Mouse (Mus musculus): ENCODE measurements around the gene Plod3.
A peak's percentile ranks its signal among the peaks of the same experiment; 100 is the strongest.

Gene Plod3

DNA sequence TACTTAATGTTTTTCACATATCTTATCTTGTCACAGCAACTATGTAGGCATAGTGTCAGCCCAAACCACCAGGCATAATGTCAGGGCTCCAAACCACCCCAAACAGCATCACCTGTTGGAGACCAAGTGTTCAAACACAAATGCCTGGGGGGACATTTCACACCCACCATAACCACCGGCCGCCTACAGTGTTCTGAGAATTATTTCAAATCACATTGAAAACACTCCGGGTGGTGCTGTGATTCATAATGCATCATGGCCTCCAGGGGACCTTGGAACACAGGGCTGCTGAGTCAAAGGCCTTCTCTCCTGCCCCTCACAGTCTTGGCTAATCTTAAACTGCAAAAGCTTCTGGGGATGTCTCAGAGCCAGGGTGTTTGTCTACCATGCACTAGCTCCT is 29.1 kb downstream of the Plod3 start:
- no peak for DNase-seq (ENCODE audit: extremely low read depth, low read depth, low spot score)

DNA sequence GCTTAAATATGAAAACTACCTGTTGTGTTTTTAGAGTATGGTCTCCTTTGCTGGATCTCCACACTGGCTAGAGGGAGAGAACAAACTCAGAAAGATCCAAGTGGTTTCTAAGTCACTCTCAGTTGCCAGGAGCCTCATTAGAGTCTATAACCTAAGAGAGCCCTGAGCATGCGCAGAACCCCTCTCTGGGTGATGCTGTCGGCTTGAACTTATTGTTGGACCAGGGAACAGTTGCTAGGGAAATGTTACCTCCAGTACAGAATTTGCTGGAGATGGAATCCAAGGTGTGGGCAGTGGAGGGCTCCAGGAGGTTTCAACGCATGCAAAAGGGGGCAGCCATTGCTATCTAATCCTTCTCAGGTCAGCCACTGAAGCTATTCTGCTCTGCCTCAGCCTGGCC is 37.5 kb downstream of the Plod3 start:
- DNase-seq (ENCODE audit: extremely low read depth, low read depth, low spot score) = no peak

DNA sequence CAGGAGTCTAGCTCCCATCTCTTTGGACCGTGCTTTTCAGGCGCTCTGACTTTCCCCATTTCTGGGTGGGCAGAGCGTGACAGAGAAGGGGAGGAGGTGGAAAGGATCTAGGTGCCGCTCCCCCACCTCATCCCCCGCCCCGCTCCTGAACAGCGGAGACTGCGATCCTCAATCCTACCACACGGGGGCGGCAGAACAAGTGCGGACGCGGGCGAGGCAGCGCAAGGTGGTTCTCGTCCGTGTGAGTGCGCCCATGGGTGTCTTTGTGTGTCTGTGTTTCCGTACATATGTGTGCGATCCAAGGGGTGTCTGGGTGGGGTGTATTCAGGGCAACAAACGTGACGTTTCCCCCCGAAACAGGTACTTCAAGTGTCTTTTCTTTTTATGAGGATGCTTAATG is 38.3 kb downstream of the Plod3 start:
- no peak for DNase-seq (ENCODE audit: extremely low read depth, low read depth, low spot score)

DNA sequence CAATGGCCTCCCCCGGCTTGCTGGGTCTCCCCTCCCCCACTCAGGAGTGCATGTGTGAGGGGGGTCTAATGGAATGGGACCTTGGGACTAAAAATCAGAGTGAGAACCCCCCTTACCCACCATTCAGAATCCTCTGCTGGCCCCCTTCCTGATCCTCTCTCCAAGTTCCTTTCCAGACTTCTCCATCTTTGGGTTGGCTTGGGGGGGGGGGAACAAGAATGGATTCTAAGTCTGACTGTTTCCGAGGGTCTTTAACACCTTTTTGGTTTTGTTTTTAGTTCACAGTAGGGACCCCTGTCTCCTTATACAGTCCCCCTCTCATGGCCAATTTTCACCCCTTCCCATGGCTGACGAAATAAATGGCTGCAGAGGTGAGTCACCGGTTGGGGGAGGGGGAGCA is 39.3 kb downstream of the Plod3 start, which contains the start of gene Vgf:
TSS of gene Vgf (plus strand) at position 301 of the 400 bp plus-strand sequence.
- DNase-seq (ENCODE audit: extremely low read depth, low read depth, low spot score) = no peak

DNA sequence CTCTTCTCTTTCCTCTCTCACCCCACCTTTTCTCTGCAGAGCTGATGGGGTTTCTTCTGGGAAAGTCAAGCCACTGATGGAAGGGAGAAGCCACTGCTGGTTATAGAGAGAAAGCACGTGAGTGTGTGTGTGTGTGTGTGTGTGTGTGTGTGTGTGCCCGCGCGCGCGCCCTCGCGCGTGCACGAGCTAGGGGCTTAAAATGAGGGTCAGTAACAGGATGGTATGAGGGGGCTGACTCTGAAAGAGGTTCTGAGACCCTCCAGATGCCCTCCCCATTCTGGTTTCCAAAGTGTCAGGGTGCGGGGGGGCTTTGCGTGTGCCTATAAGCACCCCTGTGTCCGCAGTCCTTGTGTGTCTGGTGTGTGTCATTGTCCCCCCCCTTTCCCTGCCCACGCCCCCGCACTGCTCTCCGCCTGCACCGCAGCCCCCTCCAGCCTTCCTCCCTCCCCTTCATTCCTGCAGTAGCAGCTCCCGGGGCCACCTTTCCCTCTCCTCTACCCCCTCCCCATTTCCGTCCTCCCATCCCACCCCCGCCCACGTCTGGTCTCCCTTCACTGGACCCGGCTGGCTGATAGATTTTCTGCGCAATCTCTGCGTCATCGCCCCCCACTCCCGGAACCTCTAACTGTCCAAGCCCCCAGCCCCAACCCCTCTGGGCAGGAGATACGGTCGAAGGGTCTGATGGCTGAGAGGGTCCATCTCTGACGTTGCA is 41.9 kb downstream of the Plod3 start:
- DNase-seq (ENCODE audit: extremely low read depth, low read depth, low spot score) = no peak

DNA sequence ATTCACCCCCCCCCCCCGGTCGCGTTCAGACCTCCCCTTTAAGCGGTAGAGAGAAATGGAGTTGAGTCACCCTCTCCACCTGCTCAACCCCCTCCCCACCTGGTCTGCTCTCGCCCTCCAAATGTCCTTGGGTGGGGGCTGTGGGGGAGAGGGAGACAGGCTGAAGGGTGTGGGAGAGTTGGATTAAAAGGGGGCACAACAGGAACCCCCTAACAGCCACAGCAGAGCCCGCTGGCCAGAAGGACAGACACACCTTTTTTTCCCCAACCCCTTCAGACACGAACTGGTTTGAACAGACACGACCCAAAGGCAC is 42.4 kb downstream of the Plod3 start:
- no peak for DNase-seq (ENCODE audit: extremely low read depth, low read depth, low spot score)

DNA sequence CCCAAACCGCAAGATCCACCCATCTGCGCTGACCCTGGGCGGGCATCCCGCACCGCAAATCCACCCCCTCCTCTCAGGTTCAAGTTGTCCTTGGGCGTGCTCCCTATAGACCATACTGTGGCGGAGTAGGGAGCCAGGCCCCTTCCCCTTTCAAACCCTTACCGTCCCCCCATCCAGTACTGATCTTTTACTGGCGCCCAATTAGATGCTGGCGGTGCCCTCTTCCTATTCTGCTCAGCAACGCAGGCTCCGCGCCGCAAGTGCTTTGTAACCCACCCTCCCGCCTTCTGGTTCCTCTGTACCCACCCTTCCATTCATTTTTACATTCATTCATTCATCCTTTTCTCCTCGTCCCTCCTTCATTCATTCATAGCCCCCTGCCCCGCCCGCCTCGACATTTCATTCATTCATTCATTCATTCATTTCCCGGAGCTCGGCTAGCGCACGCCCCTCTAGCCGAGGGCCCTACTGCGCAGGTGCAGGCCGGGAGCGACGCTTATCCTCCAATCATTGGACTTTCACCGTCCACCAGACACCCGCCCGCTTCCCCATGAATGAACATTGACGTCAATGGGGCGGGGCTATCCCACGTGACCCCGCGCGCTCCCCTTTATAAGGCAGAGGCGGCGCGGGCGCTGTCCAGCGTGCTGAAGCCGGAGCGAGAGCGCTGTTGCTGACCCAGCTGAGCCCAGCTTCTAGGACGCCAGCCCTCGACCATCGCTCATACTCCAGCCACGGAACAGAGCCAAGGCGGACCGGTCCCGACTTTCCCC is 43.0 kb downstream of the Plod3 start:
- no peak for DNase-seq (ENCODE audit: extremely low read depth, low read depth, low spot score)

DNA sequence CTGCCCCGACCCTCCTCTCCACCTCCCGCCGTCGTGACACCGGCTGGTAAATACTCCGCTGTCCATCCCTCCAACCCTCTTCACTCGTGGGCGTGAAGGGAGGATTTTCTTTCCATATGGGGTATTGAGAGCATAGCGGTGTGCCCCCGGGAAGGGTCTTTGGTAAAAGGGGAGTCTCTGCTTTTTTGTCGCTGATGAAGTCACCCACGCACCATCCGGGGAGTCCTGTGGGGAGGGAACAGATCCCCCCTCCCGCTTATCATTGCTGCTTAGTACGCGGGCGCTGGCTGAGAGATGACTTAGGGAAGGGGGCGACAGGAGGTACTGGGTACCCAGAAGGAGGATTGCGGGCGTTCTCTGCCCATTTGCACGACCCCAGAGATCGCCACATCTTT is 43.6 kb downstream of the Plod3 start:
- DNase-seq (ENCODE audit: extremely low read depth, low read depth, low spot score) = no peak

DNA sequence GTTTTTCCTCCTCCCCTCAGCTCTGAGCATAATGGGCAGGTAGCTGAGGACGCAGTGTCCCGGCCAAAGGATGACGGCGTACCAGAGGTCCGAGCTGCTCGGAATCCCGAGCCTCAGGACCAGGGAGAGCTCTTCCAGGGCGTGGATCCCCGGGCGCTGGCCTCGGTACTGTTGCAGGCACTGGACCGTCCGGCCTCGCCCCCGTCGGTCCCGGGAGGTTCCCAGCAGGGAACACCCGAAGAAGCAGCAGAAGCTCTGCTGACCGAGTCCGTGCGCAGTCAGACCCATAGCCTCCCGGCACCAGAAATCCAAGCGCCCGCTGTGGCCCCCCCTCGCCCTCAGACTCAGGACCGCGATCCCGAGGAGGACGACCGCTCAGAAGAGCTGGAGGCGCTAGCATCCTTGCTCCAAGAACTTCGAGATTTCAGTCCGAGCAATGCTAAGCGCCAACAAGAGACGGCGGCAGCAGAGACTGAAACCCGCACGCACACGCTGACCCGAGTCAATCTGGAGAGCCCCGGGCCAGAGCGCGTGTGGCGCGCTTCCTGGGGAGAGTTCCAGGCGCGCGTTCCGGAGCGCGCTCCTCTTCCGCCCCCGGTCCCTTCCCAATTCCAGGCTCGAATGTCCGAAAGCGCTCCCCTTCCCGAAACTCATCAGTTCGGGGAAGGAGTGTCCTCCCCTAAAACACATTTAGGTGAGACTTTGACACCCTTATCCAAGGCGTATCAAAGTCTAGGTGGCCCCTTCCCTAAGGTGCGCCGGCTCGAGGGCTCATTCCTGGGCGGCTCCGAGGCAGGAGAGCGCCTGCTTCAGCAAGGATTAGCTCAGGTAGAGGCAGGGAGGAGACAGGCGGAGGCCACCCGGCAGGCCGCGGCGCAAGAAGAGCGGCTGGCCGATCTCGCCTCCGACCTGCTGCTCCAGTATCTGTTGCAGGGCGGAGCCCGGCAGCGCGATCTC is 44.5 kb downstream of the Plod3 start:
- no peak for DNase-seq (ENCODE audit: extremely low read depth, low read depth, low spot score)

DNA sequence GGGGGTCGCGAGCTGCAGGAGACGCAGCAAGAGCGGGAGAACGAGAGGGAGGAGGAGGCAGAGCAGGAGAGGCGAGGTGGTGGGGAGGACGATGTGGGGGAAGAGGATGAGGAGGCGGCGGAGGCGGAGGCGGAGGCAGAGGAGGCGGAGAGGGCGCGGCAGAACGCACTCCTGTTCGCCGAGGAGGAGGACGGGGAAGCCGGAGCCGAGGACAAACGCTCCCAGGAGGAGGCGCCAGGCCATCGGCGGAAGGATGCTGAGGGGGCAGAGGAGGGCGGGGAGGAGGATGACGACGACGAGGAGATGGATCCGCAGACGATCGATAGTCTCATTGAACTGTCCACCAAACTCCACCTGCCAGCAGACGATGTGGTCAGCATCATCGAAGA is 45.2 kb downstream of the Plod3 start:
- DNase-seq (ENCODE audit: extremely low read depth, low read depth, low spot score) = no peak

DNA sequence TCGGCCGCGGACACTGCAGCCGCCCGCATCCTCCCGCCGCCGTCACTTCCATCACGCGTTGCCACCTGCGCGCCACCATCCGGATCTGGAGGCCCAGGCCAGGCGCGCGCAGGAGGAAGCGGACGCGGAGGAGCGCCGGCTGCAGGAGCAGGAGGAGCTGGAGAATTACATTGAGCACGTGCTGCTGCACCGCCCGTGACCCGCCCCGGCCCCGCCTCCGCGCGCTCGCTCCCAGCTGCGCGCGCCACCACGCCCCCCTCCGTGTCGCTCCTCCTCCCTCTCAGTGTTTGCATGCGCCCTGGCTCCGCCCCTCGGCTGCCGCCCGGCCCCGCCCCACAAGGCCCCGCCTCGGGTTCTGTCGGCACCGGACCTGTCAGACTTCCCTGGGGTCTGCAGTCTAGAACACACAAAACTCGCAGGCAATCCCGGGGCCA is 45.8 kb downstream of the Plod3 start:
- DNase-seq (ENCODE audit: extremely low read depth, low read depth, low spot score) = no peak

DNA sequence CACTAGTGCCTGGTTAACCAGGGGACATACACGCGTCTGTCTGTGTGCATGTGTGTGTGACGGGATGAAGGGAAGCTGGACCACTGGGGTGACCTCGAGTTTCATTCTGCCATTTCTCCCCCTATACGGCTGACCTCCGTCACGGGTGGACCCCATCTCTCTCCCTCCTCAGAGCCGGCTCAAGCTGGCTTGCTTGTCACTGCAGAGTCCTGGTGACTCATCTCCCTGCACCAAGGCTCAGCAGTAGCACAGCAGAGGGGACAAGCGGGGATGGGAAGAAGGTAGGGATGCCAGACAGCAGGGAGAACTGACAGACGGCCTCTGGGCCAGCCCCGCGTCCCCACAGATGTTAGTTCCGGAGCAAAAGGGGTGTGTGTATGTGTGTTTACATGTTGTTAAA is 49.4 kb downstream of the Plod3 start:
- DNase-seq (ENCODE audit: extremely low read depth, low read depth, low spot score) = no peak

DNA sequence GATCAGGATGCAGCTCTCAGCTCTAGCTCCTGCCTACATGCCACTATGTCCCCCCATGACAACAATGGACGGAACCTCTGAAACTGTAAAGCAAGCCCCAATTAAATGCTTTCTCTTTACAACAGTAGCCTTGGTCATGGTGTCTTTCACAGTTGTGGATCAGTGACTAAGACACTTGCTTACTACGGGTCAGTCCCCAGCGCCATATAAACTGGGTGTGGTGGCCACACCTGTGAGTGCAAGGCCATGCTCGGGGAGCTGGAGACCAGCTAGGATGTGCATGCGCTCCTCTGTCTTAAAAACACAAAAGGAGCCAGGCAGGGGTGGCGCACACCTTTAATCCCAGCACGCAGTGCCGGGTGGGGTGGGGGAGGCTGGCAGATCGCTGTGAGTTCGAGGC is 52.6 kb downstream of the Plod3 start:
- DNase-seq (ENCODE audit: extremely low read depth, low read depth, low spot score) = no peak

DNA sequence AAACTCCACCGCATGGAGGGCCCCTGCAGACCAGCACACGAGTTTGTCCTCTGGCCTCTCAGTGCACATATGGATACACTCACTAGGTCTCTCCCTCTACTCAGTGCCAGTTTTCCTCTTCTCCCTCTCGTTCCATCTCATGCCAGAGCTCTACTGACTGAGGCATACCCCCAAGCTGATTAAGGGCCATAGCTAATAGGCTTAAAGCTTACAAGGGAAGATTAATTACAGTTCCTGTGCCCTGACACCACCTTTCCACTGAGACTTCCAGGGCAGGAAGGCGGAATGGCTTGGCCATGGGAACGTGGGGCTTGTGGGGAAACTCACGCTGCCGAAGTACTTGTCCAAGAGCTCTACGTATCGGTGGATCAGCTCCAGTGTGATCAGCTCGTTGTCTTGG is 54.6 kb downstream of the Plod3 start:
- no peak for DNase-seq (ENCODE audit: extremely low read depth, low read depth, low spot score)

DNA sequence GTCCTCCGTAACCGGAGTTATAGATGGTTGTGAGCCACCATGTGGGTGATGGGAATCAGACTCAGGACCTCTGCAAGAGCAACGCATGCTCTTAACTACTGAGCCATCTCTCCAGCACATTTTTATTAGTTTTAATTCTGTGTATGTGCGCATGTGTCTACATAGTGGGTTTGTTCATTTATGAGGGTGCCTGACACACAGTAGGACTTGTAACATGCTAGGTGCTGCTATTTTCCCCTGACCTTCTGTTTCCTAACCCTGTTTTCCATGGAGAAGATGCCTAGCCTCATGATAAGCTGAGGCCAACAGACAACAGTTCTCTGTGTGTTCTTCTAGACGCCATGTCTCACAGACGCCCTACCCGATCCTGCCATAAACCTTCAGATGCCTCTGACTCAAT is 57.2 kb downstream of the Plod3 start:
- no peak for DNase-seq (ENCODE audit: extremely low read depth, low read depth, low spot score)

DNA sequence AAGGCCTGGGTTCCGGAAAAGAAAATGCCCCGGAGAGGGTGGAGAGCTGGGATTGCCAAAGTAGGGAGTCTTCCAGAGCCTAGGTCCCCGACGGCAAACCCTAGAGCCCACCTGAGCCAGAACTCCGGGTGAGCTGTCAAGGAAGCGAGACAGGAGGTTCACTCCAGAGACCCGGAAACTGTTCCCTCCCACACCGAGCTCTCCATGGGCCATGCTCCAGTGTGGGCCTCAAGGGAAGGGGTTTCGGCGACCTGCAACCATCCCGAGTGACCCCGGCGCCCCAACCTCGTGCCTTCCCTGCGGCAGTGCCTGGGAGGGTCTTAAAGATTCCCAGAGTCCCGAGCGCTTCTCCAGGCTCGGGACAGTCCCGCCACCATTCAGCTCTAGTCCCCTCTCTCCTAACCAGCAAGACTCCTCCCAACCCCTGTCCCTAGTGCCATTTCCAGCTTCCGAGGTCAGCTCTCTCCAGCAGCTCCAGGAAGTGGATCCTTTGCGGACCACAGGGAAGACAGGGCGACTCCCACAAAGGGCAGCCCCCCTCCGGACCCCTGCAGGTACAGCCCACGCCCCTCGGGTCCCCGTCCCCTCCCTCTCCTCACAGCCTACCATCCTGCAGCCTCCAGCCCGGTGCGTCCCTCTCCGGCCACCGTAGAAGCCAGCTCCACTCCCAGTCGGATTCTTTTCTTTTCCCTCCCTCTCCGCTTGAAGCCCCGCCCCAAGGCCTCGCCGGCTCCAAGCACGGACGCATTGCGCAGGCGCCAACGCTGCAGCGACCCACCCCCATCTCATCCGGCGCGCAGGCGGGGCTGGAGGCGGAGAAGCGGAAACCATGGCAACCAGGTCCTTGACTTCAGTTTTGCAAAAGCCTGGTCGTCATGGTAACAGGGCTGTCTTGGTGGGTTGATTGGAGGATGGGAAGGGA is 58.8 kb downstream of the Plod3 start, which contains the start of gene Ap1s1:
TSS of gene Ap1s1 (minus strand) at position 734 of the 922 bp plus-strand sequence.
- peak; percentile 34 for DNase-seq (ENCODE audit: extremely low read depth, low read depth, low spot score)
